Mouse (Mus musculus): ENCODE measurements at regions not wholly inside any gene's neighbourhood (a gene's known extent, or its start where the extent isn't known, plus 50 kb on each side); places are given as distances from the start of the nearest gene placed in this dataset.
A peak's percentile ranks its signal among the peaks of the same experiment; 100 is the strongest.

GRCm38 (mm10) chr1:153962161-153962720 lies 62.2 kb upstream of the Teddm2 start:
- no peak for DNase-seq

GRCm38 (mm10) chr1:153963744-153964342 lies 63.8 kb upstream of the Teddm2 start:
- DNase-seq = no peak

- no peak for DNase-seq
Measured at GRCm38 (mm10) chr1:153969401-153969800, 69.4 kb upstream of the Teddm2 start.

GRCm38 (mm10) chr1:153974300-153974699 lies 74.3 kb upstream of the Teddm2 start:
- DNase-seq = peak in 1 of 2 experiments; percentile 15

GRCm38 (mm10) chr1:153977963-153978726 lies 78.1 kb upstream of the Teddm2 start:
- DNase-seq = no peak

GRCm38 (mm10) chr1:153980886-153981285 lies 80.9 kb upstream of the Teddm2 start:
- DNase-seq = no peak

- no peak for DNase-seq
Measured at GRCm38 (mm10) chr1:153985595-153985994, 85.6 kb upstream of the Teddm2 start.

- no peak for DNase-seq
Measured at GRCm38 (mm10) chr1:153986632-153987031, 86.6 kb upstream of the Teddm2 start.

- DNase-seq = no peak
Measured at GRCm38 (mm10) chr1:153988297-153988696, 88.3 kb upstream of the Teddm2 start.

GRCm38 (mm10) chr1:153990651-153991435 lies 90.8 kb upstream of the Teddm2 start:
- DNase-seq = peak; percentile 7 to 28

- peak in 1 of 2 experiments; percentile 14 for DNase-seq
Measured at GRCm38 (mm10) chr1:153992466-153992865, 92.4 kb upstream of the Teddm2 start.

- no peak for DNase-seq
Measured at GRCm38 (mm10) chr1:153994871-153995270, 94.8 kb upstream of the Teddm2 start.

- no peak for DNase-seq
Measured at GRCm38 (mm10) chr1:153997201-153998181, 97.5 kb upstream of the Teddm2 start.

- DNase-seq = no peak
Measured at GRCm38 (mm10) chr1:153999776-154000175, 99.7 kb upstream of the Teddm2 start.

GRCm38 (mm10) chr1:154003669-154004068 lies 103.6 kb upstream of the Teddm2 start:
- no peak for DNase-seq

- DNase-seq = no peak
Measured at GRCm38 (mm10) chr1:154004647-154005046, 104.6 kb upstream of the Teddm2 start.

- DNase-seq = no peak
Measured at GRCm38 (mm10) chr1:154006055-154006454, 106.0 kb upstream of the Teddm2 start.

- DNase-seq = no peak
Measured at GRCm38 (mm10) chr1:154007440-154007839, 107.4 kb upstream of the Teddm2 start.

GRCm38 (mm10) chr1:154008593-154009310 lies 108.7 kb upstream of the Teddm2 start:
- no peak for DNase-seq

GRCm38 (mm10) chr1:154010681-154011080 lies 110.7 kb upstream of the Teddm2 start:
- no peak for DNase-seq

- DNase-seq = no peak
Measured at GRCm38 (mm10) chr1:154016516-154016915, 116.5 kb upstream of the Teddm2 start.

Data from adrenal gland, postnatal 36 days (tissue).